In genomic region chr10:24138623-24139261, GRCm38 (mm10) we compare ENCODE assay signal across 42 mouse cellular contexts. TPM values are rescaled to one million over a fixed set of nuclear protein-coding genes. Genes with fewer than 3 reads are reported as not detected.
DNase-seq lines count a peak whose midpoint lies in the region; ATAC-seq and TF ChIP-seq lines count a peak whose summit lies in the region.
"Had no signal": no experiment of that assay in that cellular context is flagged by ENCODE, and none has a peak within 500 bp of the region (broad histone marks: within the 10 kb centered on the region; RNA-seq: fewer than 3 reads in every experiment).

No protein-coding gene starts in this region.

- peak; percentile 68 for ATAC-seq in intestine, embryonic 15.5 days
- ATAC-seq in intestine, postnatal 0 days, result peak; percentile 63
- 0 out of 2 replicates have a peak, but pooled peaks have one; percentile 49 for ATAC-seq in kidney, embryonic 15.5 days (replicated peaks; ENCODE audit: low FRiP score)
- ATAC-seq: CD4-positive, CD25-positive, alpha-beta regulatory T cell, adult 4 months; forebrain, embryonic 15.5 days; inflammation-experienced regulatory T-cells, adult 6 months had no signal

- no peak overlapping the region for H3K4me3 ChIP-seq in intestine, embryonic 15.5 days (replicated peaks)
- no peak overlapping the region for H3K4me3 ChIP-seq in intestine, postnatal 0 days (ENCODE audit: low read depth, low read length)
- H3K4me3 ChIP-seq in kidney, embryonic 15.5 days (replicated peaks), result no peak overlapping the region
- H3K4me3 ChIP-seq: embryonic facial prominence, embryonic 13.5 days; forebrain, embryonic 10.5 days; forebrain, embryonic 15.5 days; hindbrain, embryonic 10.5 days; hindbrain, embryonic 15.5 days; limb, embryonic 12.5 days; liver, embryonic 15.5 days; neural tube, embryonic 15.5 days had no signal

- H3K36me3 ChIP-seq in intestine, embryonic 15.5 days, result no peaks in the 10 kb centered on the region
- no peaks in the 10 kb centered on the region for H3K36me3 ChIP-seq in intestine, postnatal 0 days (ENCODE audit: control insufficient read depth, insufficient read depth)
- H3K36me3 ChIP-seq in kidney, embryonic 15.5 days, result no peaks in the 10 kb centered on the region
- H3K36me3 ChIP-seq: embryonic facial prominence, embryonic 13.5 days; forebrain, embryonic 10.5 days; forebrain, embryonic 15.5 days; hindbrain, embryonic 10.5 days; hindbrain, embryonic 15.5 days; limb, embryonic 12.5 days; liver, embryonic 15.5 days; neural tube, embryonic 15.5 days had no signal

- no peaks in the 10 kb centered on the region for H3K9me3 ChIP-seq in intestine, embryonic 15.5 days
- no peaks in the 10 kb centered on the region for H3K9me3 ChIP-seq in intestine, postnatal 0 days (ENCODE audit: control insufficient read depth)
- no peaks in the 10 kb centered on the region for H3K9me3 ChIP-seq in kidney, embryonic 15.5 days (replicated peaks)
- H3K9me3 ChIP-seq: embryonic facial prominence, embryonic 13.5 days; forebrain, embryonic 10.5 days; forebrain, embryonic 15.5 days; hindbrain, embryonic 10.5 days; hindbrain, embryonic 15.5 days; limb, embryonic 12.5 days; liver, embryonic 15.5 days; neural tube, embryonic 15.5 days had no signal

- WGBS in intestine, embryonic 15.5 days, result 48% methylated on average over 2 of the region's 2 CpGs
- 48% methylated on average over 2 of the region's 2 CpGs for WGBS in intestine, postnatal 0 days
- WGBS in kidney, embryonic 15.5 days, result 75% methylated on average over 2 of the region's 2 CpGs

- no peak for TF ChIP-seq CTCF in intestine, postnatal 0 days (IDR thresholded peaks at IDR 0.05; ENCODE audit: low read depth)

- 0 out of 2 replicates have a peak, but pooled peaks cover 2% of the 10 kb centered on the region for H3K4me1 ChIP-seq in intestine, embryonic 15.5 days (replicated peaks)
- H3K4me1 ChIP-seq in intestine, postnatal 0 days (replicated peaks; ENCODE audit: control insufficient read depth, insufficient read depth, low read length), result peaks cover 6% of the 10 kb centered on the region; the same call in 1 of the 2 replicates
- no peaks in the 10 kb centered on the region for H3K4me1 ChIP-seq in kidney, embryonic 15.5 days
- H3K4me1 ChIP-seq: embryonic facial prominence, embryonic 13.5 days; forebrain, embryonic 15.5 days; hindbrain, embryonic 15.5 days; limb, embryonic 12.5 days; neural tube, embryonic 15.5 days had no signal

- no peaks in the 10 kb centered on the region for H3K27me3 ChIP-seq in intestine, embryonic 15.5 days (replicated peaks)
- H3K27me3 ChIP-seq in intestine, postnatal 0 days (replicated peaks; ENCODE audit: control insufficient read depth, insufficient read depth, low read length), result no peaks in the 10 kb centered on the region
- H3K27me3 ChIP-seq in kidney, embryonic 15.5 days, result no peaks in the 10 kb centered on the region
- H3K27me3 ChIP-seq: embryonic facial prominence, embryonic 13.5 days; forebrain, embryonic 15.5 days; hindbrain, embryonic 15.5 days; limb, embryonic 12.5 days; liver, embryonic 15.5 days; neural tube, embryonic 15.5 days had no signal

- H3K9ac ChIP-seq in intestine, embryonic 15.5 days, result no peak overlapping the region
- H3K9ac ChIP-seq in intestine, postnatal 0 days (ENCODE audit: low read depth, low read length), result no peak overlapping the region
- H3K9ac ChIP-seq in kidney, embryonic 15.5 days, result no peak overlapping the region
- H3K9ac ChIP-seq: embryonic facial prominence, embryonic 13.5 days; forebrain, embryonic 15.5 days; hindbrain, embryonic 15.5 days; limb, embryonic 12.5 days; liver, embryonic 15.5 days; lung, embryonic 14.5 days; neural tube, embryonic 15.5 days had no signal

- no peak overlapping the region for H3K4me2 ChIP-seq in intestine, embryonic 15.5 days (replicated peaks)
- no peak overlapping the region for H3K4me2 ChIP-seq in intestine, postnatal 0 days (replicated peaks; ENCODE audit: low read depth)
- H3K4me2 ChIP-seq in kidney, embryonic 15.5 days, result no peak overlapping the region
- H3K4me2 ChIP-seq: embryonic facial prominence, embryonic 13.5 days; forebrain, embryonic 15.5 days; hindbrain, embryonic 15.5 days; limb, embryonic 12.5 days; liver, embryonic 15.5 days; lung, embryonic 14.5 days; neural tube, embryonic 15.5 days had no signal

- intact Hi-C loops in gastrocnemius, postnatal 14 days (cut with DNase I; ENCODE audit: low total_unique reads), result no loop called here

- peak; percentile 64 to 71 for DNase-seq in kidney, postnatal 25 days
- no peak for DNase-seq in retina, embryonic 14.5 days (ENCODE audit: low spot score)
- DNase-seq in left cerebral cortex, adult 9 months (ENCODE audit: low spot score in 2 of 2), result no peak
- no peak for DNase-seq in gastrocnemius, postnatal 14 days
- DNase-seq: adrenal gland, postnatal 36 days; cerebellum, adult 18-20 months; cerebellum, postnatal 10 days; gastrocnemius, postnatal 36 days; heart, postnatal 14 days; lung, embryonic 14.5 days; midbrain, embryonic 14.5 days; right cerebral cortex, adult 18-20 months; thymus, adult 18-20 months; thymus, postnatal 25 days had no signal

- H3K27ac ChIP-seq in intestine, embryonic 15.5 days, result no peak overlapping the region
- 0 out of 2 replicates have a peak overlapping the region, but pooled peaks have one; percentile 41 for H3K27ac ChIP-seq in intestine, postnatal 0 days (ENCODE audit: low read depth, low read length)
- peak overlapping the region; percentile 34; the same call in 1 of the 2 replicates for H3K27ac ChIP-seq in kidney, embryonic 15.5 days
- H3K27ac ChIP-seq: embryonic facial prominence, embryonic 13.5 days; forebrain, embryonic 10.5 days; forebrain, embryonic 15.5 days; hindbrain, embryonic 10.5 days; hindbrain, embryonic 15.5 days; limb, embryonic 12.5 days; liver, embryonic 15.5 days; macrophage; neural tube, embryonic 15.5 days; stomach, postnatal 0 days had no signal

RNA-seq across cellular contexts. Expression of gene Stx7, which starts 10.4 kb away (rescaled TPM):
- polyA plus RNA-seq in intestine, embryonic 15.5 days (2015; fragmentation: Nextera tagmentation; extraction: Ambion mirVana), result 123 and 127 TPM in 2 replicates
- polyA plus RNA-seq in intestine, postnatal 0 days (2015; fragmentation: Nextera tagmentation; extraction: Ambion mirVana), result 171 and 189 TPM in 2 replicates
- 108 and 115 TPM in 2 replicates for polyA plus RNA-seq in kidney, embryonic 15.5 days (2015; fragmentation: Nextera tagmentation; extraction: Ambion mirVana)
- total RNA-seq in gastrocnemius, postnatal 14 days (2021), result 10 to 100 TPM; 23.6 to 35.9 TPM

RNA-seq across cellular contexts. Expression of gene Taar9, which starts 29.4 kb away (rescaled TPM):
- not detected in 2 replicates for polyA plus RNA-seq in intestine, embryonic 15.5 days (2015; fragmentation: Nextera tagmentation; extraction: Ambion mirVana)
- polyA plus RNA-seq in intestine, postnatal 0 days (2015; fragmentation: Nextera tagmentation; extraction: Ambion mirVana), result not detected in 2 replicates
- polyA plus RNA-seq in kidney, embryonic 15.5 days (2015; fragmentation: Nextera tagmentation; extraction: Ambion mirVana), result not detected in 2 replicates
- total RNA-seq in gastrocnemius, postnatal 14 days (2021), result not detected
- total RNA-seq: adrenal gland, adult 18-20 months; adrenal gland, postnatal 36 days; common myeloid progenitor, adult 5-6 weeks; gastrocnemius, adult 18-20 months; gastrocnemius, postnatal 36 days; heart, adult 8-10 months; heart, postnatal 14 days; layer of hippocampus, adult 18-20 months; layer of hippocampus, postnatal 10 days; left cerebral cortex, adult 18-20 months; left cerebral cortex, postnatal 25 days; liver, adult 2 months; monocyte, adult 5-6 weeks had no signal
- polyA plus RNA-seq: brain, embryonic 14.5 days; CD4-positive, CD25-positive, alpha-beta regulatory T cell, adult 4 months; embryonic facial prominence, embryonic 13.5 days; forebrain, embryonic 15.5 days; frontal cortex, adult 2 months; heart, embryonic 14.5 days; hindbrain, embryonic 10.5 days; hindbrain, embryonic 15.5 days; inflammation-experienced regulatory T-cells, adult 6 months; limb, embryonic 12.5 days; liver, adult 2 months; liver, embryonic 15.5 days; lung, embryonic 14.5 days; macrophage; midbrain, embryonic 14.5 days; neural tube, embryonic 15.5 days; stomach, postnatal 0 days had no signal

RNA-seq across cellular contexts. Expression of gene Taar8c, which starts 37.0 kb away (rescaled TPM):
- polyA plus RNA-seq in intestine, embryonic 15.5 days (2015; fragmentation: Nextera tagmentation; extraction: Ambion mirVana), result not detected in 2 replicates
- not detected in 2 replicates for polyA plus RNA-seq in intestine, postnatal 0 days (2015; fragmentation: Nextera tagmentation; extraction: Ambion mirVana)
- not detected in 2 replicates for polyA plus RNA-seq in kidney, embryonic 15.5 days (2015; fragmentation: Nextera tagmentation; extraction: Ambion mirVana)
- not detected for total RNA-seq in gastrocnemius, postnatal 14 days (2021)
- total RNA-seq: adrenal gland, adult 18-20 months; adrenal gland, postnatal 36 days; common myeloid progenitor, adult 5-6 weeks; gastrocnemius, adult 18-20 months; gastrocnemius, postnatal 36 days; heart, adult 8-10 months; heart, postnatal 14 days; layer of hippocampus, adult 18-20 months; layer of hippocampus, postnatal 10 days; left cerebral cortex, adult 18-20 months; left cerebral cortex, postnatal 25 days; liver, adult 2 months; monocyte, adult 5-6 weeks had no signal
- polyA plus RNA-seq: brain, embryonic 14.5 days; CD4-positive, CD25-positive, alpha-beta regulatory T cell, adult 4 months; embryonic facial prominence, embryonic 13.5 days; forebrain, embryonic 10.5 days; forebrain, embryonic 15.5 days; frontal cortex, adult 2 months; heart, embryonic 14.5 days; hindbrain, embryonic 10.5 days; hindbrain, embryonic 15.5 days; inflammation-experienced regulatory T-cells, adult 6 months; limb, embryonic 12.5 days; liver, adult 2 months; liver, embryonic 15.5 days; lung, embryonic 14.5 days; macrophage; midbrain, embryonic 14.5 days; neural tube, embryonic 15.5 days; stomach, postnatal 0 days had no signal

RNA-seq across cellular contexts. Expression of gene Taar8b, which starts 46.6 kb away (rescaled TPM):
- not detected in 2 replicates for polyA plus RNA-seq in intestine, embryonic 15.5 days (2015; fragmentation: Nextera tagmentation; extraction: Ambion mirVana)
- polyA plus RNA-seq in intestine, postnatal 0 days (2015; fragmentation: Nextera tagmentation; extraction: Ambion mirVana), result not detected in 2 replicates
- polyA plus RNA-seq in kidney, embryonic 15.5 days (2015; fragmentation: Nextera tagmentation; extraction: Ambion mirVana), result not detected in 2 replicates
- not detected for total RNA-seq in gastrocnemius, postnatal 14 days (2021)
- total RNA-seq: adrenal gland, adult 18-20 months; adrenal gland, postnatal 36 days; common myeloid progenitor, adult 5-6 weeks; gastrocnemius, adult 18-20 months; gastrocnemius, postnatal 36 days; heart, adult 8-10 months; heart, postnatal 14 days; layer of hippocampus, adult 18-20 months; layer of hippocampus, postnatal 10 days; left cerebral cortex, adult 18-20 months; left cerebral cortex, postnatal 25 days; liver, adult 2 months; monocyte, adult 5-6 weeks had no signal
- polyA plus RNA-seq: brain, embryonic 14.5 days; CD4-positive, CD25-positive, alpha-beta regulatory T cell, adult 4 months; embryonic facial prominence, embryonic 13.5 days; forebrain, embryonic 10.5 days; forebrain, embryonic 15.5 days; frontal cortex, adult 2 months; heart, embryonic 14.5 days; hindbrain, embryonic 10.5 days; hindbrain, embryonic 15.5 days; inflammation-experienced regulatory T-cells, adult 6 months; limb, embryonic 12.5 days; liver, adult 2 months; liver, embryonic 15.5 days; lung, embryonic 14.5 days; macrophage; midbrain, embryonic 14.5 days; neural tube, embryonic 15.5 days; stomach, postnatal 0 days had no signal

Comparison
In these comparisons a context has a peak if more than half of its experiments do, and no peak if none do; other contexts are left out.
1. DNase-seq: peak in kidney, postnatal 25 days (2 of 2); none in retina, embryonic 14.5 days (single experiment), left cerebral cortex, adult 9 months (0 of 2) and gastrocnemius, postnatal 14 days (single experiment).
2. Peak in every context shown above with its lines, with median percentiles within 50 percentile points of each other: ATAC-seq.